Mouse (Mus musculus) R1 (cell line): ENCODE measurements around the gene Sumf2.
"Not testable (repeated sequence)": the region's sequence is repeated elsewhere in the genome, so short reads cannot be mapped to it uniquely, and the experiment has no call there.

Experiments used
- DNase-seq: peaks from one replicate; pipeline ENCODE4 v3.0.0-alpha.2; 2018; ENCODE audit warnings: low read depth, low spot score

The Sumf2 gene

DNA sequence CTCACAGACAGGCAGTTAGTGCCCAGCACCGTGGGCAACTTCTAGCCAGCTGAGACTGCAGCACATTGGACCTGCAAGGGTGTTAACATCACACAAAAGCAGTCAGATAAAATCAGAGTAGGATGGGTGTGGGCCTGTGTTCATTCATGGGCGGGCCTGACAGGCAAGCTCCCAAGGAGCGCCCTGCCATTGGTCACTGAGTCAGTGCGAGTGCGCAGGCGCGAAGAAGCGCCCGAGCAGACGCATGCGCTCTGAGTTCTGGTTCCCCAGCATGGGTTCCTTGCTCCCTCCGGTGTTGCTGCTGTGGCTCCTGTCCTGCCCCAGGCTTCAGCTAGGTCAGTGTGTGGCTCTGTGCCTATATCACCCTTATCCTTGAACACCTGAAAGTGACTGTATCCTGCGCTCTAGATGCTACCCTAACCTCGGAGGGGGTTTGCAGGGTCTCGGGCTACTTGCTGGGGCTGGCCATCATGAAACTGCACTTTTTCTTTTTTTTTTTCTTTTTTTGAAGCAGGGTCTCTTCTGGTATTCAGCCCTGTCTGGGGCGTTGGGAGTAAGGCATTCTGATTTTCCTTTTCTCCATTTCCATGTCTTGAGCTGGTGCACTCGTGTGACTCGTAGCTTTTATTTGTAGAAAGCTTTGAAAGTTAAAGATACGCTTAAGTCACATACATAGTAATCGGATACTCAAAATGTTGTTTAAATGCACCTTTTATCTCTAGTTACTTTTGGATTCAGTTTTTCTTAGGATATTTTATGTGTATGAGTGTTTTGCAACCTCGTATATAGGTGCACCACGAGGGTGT is at the start of gene Sumf2:
Sumf2 (plus strand) TSS at position 235 of the 806 bp plus-strand sequence.
- DNase-seq, result peak; percentile 97

DNA sequence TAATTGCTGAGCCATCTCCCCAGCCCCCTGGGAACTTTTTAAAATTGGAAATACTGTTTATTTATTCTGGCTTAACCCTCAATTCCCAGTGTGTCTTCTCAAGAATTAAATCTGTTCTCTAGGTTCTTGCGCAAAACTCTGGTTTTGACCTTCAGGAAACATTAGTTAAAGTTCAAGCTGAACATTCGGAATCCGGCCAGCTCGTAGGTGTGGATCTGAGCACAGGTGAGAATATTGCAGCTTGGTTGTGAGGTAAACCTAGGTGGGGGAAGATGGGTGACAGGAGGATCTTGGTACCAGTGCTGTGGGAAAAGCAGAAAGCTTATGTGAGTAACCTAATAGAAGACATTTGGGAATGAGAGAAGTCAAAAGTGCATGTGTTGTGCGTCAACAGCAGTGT is 1.9 kb upstream of the Sumf2 start:
- no peak for DNase-seq

DNA sequence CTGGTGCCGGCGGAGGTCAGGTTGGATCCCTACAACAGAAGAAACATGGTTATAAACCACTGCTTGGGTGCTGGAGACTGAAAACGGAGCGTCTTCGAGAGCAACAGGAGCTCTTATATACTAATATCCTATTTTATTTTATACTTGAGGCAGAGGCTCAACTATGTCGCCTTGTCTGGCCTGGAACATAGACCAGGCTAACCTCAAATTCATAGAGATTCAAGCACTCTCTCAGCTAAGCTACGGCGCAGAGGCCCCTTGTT is 703 bp downstream of the Sumf2 start:
- no peak for DNase-seq

DNA sequence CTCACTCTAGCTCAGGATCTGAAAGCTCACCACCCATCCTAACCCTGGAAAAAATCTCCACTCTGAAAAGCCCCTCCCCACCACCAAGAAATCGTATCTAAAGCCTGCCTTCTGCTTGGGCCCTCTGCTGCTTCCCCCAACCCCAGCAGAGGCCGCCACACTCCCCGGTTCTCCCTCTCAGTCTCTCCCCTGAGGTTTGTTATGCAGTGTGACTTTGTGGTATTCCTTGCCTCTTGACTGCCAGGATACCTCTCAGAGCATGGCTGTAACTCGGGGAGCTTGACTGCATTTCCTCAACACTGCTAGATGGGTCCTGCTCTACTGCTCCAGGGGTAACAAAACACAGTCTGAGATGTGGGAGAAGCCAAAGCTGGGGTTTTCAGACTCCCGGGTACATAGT is 8.4 kb downstream of the Sumf2 start:
- no peak for DNase-seq

DNA sequence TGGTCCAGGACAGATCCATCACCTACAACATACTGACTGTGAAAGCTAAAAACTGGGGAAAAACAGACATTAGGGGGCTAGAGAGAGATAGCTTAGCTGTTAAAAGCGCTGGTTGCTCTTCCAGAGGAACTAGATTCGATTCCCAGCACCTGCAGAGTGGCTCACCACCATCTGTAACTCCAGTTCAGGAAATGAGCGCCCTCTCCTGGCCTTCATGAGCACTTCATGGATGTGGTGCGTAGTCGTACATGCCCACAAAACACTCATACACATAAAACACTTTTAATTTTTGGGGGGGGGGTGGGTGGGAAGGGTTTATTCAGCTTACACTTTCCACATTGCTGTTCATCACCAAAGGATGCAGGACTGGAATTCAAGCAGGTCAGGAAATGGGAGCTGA is 9.6 kb downstream of the Sumf2 start:
- DNase-seq, result peak; percentile 76

DNA sequence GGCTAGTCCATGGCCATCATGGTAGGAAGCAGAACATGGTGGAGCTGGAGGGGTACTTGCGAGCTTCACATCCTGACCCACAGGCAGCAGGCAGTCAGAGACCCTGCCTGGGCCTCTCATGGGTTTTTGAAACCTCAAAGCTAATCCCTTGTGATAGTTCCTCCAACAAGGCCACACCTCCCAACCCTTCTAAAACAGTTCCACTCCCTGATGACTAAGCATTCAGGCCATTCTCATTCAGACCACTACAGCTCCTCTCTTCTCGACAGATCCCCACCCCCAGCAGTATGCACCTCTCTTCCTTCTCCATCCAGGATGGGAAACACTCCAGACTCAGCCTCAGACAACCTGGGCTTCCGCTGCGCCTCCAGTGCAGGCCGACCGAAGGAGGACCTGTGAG is 15.5 kb downstream of the Sumf2 start:
- peak; percentile 80 for DNase-seq

DNA sequence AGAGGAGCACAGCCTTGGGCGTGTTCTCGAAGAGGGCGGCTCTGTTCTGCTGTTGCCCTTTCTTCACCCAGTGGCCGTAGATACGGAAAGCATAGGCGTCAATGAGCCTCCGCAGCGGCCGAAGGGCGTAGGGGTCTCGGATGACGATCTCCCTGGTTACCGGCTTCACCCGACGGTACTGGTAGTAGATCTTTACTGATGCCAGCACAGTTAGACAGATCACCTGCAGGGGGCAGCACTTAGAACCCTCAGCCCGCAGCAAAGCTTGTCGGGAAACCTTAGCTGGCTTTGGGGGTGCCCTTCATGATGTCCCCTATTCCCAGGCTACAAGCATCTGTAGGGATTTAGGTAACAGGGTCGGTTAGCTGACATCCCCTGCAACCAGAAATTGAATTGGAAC is 17.7 kb downstream of the Sumf2 start:
- peak; percentile 79 for DNase-seq

DNA sequence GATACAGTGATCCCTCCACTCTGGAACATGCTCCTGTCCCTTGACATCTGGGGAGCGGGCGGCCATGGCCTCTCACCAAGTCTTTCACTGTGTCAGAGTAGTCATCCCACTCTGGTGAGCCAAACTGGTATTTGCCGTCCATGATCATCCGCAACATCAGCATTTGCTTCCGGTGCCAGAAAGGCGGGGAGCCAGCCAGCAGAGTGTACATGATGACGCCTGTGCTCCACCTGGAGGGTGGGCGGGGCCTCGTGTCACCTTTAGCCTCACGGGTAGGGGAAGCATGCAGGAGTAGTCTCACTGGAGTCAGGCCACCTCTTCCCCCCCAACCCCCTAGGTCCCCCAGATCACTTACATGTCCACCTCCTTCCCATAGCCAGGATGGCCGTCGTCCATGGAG is 19.1 kb downstream of the Sumf2 start:
- peak; percentile 64 for DNase-seq

DNA sequence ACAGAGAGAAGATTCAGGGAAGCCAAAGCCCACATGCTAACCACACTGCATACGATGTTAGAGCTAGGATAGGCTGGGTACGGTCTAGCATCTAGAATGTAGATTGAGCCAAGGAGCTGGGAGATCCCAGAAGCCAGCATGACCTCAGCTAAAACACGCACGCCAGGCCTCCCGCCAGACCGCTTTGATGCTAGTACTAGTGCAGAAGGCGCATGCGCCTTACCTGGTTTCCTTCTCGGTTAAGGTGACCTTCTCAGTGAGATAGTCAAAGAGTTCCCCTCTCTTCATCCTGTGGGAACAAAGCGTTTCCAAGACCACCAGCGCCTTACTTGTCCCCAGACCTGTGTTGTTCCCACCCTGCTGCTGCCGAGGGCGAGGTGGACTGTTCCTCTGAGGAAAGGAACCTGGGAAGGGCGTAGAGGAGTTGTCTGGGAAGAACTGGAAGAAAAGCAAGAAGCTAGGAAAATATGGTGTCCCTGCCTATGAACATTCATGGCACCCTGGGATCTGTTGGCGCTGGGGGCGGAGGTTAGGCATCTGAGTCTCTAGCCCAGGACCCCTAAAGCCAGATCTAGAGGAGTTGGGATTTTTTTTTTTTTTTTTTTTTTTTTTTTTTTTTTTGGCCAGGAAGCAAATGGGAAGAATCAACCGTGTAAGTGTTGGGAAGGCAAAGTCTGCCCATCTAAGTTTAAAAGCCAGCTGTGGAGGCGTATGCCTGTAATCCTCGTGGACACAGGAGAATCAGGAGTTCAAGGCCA is 22.6 kb downstream of the Sumf2 start:
- peak; percentile 92 for DNase-seq

DNA sequence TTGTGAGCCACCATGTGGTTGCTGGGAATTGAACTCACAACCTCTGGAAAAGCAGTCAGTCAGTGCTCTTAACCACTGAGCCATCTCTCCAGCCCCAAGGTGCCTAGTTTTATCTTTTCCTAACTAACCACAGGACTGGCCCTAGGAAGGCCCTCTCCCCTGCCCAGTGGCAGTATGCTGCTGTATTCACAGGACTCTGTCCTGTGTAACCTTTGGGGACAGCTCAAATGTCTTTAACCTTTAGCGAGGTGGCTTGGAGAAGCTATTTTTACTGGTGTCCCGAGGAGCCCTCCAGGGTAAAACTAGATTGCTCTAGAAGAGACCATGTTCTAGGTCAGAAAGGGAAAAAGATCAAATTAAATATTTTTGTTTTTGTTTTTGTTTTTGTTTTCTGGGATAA is 24.5 kb downstream of the Sumf2 start:
- no peak for DNase-seq

DNA sequence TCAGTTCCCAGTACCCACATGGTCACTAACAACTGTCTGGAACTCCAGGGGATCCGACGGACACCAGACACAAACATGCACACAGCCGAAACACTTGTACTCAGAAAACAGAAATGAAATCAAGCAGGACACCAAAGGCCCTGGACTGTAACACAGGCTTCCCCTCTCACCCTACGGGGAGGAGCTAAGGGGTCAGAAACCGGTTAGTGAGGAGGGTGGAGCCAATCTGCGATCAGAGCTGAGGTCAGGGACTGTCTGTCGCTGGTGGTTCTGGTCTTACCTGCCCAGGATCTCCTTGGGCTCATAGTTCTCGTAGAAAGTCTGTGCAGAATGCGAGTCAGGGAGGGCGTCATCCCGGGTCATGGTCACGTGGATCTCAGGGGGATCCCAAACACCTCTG is 27.2 kb downstream of the Sumf2 start:
- DNase-seq, result peak; percentile 77

DNA sequence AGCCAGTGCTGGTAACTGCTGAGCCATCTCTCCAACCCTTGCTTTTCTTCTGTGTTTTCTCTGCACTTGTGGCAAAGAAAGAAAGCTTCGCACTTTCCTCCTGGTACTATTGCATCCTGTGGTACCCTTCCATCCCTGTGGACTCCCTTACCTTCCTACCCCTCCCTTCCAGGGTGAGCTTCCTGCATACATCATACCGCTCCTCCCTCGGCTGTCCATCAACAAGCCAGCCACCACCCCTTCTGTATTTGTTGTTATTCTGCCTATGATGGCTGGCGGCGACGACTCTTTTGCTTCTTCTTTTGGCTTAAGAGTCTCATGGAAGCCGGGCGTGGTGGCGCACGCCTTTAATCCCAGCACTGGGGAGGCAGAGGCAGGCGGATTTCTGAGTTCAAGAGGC is 28.3 kb downstream of the Sumf2 start:
- peak; percentile 63 for DNase-seq

DNA sequence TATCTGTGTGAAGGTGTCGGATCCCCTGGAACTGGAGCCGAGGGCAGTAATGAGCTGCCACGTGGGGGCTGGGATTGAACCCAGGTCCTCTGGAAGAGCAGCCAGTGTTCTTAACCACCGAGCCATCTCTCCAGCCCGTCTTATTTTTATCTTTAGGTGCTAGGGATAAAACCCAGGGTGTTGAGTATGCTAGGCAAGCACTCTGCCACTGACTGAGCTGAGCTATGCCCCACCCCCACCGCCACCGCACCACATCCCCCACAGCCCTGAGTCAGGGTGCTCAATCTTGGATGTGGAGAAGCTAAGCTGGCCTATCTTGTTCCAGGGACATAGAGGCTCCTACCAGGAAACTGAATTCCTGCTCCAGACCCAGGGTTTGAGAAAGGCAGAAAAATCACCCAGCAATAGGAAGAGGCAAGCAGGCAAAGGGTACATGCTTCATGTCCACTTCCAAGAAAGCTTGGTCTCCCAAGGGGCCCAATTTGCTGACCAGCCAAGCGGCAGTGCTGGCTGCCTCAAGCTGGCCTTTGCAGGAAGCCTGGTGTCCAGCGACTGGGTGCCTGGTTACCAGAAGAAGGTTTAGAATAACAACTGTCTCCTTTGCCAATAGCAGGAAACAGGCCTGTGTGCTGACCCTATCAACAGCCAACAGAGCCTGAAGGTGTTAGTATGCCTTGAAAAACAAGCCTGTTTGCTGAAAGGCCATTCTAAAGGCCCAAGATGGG is 31.1 kb downstream of the Sumf2 start:
- DNase-seq, result no peak

DNA sequence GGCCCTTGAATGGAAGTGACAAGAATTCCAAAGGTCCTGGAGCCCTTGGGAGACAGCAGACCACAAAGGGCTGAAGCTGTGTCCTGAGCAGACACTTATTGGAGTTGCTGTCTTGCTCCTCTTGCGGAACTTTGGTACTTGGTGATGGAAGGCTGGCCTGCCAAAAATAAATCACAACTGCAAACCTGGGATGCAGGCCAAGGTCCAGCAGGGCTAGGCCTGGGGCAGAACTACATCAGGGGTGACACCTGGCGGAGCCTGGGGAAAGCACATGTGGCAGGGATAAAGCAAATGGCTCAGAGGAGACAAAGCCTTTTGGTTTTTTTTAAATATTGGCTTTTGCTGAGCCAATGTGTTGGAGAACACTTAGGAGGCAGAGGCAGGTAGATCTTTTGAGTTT is 32.2 kb downstream of the Sumf2 start:
- no peak for DNase-seq

DNA sequence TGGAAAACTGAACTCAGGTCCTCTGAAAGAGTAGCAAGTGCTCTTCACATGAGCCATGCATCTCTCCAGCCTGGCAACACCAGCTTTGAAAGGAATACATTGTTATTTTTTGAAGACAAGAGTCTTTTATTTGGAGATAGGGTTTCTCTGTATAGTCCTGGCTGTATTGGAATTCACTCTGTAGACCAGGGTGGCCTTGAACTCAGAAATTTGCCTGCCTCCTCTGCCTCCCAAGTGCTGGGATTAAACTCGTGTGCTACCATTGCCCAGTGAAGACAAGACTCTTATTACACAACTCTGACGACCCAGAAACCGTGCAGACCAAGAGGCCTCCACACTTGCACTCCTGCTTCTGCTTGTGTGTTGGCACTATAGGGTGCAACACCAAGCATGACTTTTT is 33.1 kb downstream of the Sumf2 start:
- no peak for DNase-seq

DNA sequence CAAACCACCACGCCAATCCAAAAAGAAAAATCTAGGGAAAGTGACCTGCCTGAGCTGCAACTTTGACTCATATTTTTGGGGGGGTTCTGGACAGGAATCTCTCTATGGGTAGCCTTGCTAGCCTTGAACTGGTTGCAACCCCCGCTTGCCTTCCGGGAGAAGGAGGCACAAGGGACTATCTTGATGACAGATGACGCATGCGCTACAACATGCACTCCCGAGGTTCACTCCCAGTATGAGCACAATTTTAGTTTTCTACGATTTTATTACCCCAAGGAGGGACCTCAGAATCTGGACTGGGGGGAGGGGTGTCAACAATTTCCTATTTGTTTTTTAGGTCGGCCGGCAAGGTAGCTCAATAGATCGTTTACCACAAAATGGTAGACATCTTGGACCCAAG is 39.5 kb downstream of the Sumf2 start:
- DNase-seq, result no peak

DNA sequence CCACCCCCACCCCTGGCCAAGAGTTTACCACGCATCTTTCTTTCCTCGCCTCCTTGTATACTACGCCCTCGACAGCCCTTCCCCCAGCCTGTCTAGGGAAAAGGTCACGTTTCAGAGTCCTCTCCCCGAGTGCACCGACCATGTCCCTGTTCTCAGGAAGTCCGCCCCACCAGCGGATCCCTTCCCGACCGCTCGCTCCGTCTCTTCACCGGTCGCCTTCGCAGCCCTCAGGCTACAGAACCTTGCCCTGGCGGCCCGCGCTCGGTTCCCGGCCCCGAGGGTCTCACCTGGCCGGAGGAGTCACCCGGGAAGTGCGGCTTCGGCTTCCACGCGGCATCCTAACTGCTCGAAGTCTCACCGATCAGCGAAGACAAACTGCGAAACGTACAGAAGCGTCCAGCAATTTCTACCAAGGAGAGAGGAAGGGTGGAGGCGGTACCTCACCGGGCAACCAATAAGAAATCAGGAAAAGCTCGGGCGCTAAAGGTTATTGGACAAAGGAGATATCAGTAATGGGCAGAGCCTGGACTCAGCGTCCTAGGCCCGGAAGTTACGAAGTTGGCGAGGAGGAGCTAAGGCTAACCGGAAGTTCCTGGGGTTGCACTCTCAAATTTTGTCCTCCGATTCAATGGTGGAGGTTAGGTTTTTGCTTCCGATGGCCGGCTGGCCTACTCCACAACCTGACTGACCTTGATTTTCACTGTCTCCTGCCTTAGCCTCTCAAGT is 40.3 kb downstream of the Sumf2 start, which contains the start of gene Chchd2:
Chchd2 (minus strand) TSS at position 560 of the 726 bp plus-strand sequence.
- peak; percentile 99 for DNase-seq

DNA sequence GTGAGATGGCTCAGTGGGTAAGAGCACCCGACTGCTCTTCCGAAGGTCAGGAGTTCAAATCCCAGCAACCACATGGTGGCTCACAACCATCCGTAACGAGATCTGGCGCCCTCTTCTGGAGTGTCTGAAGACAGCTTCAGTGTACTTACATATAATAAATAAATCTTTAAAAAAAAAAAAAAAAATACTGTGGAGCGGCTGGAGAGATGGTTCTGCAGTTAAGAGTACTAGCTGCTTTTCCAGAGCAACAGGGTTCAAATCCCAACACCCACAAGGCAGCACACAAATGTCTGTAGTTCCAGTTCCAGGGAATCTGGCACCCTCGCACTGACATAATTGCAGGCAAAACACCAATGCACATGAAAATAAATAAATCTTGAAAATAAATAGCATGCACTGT is 43.6 kb downstream of the Sumf2 start:
- not testable (repeated sequence) for DNase-seq

DNA sequence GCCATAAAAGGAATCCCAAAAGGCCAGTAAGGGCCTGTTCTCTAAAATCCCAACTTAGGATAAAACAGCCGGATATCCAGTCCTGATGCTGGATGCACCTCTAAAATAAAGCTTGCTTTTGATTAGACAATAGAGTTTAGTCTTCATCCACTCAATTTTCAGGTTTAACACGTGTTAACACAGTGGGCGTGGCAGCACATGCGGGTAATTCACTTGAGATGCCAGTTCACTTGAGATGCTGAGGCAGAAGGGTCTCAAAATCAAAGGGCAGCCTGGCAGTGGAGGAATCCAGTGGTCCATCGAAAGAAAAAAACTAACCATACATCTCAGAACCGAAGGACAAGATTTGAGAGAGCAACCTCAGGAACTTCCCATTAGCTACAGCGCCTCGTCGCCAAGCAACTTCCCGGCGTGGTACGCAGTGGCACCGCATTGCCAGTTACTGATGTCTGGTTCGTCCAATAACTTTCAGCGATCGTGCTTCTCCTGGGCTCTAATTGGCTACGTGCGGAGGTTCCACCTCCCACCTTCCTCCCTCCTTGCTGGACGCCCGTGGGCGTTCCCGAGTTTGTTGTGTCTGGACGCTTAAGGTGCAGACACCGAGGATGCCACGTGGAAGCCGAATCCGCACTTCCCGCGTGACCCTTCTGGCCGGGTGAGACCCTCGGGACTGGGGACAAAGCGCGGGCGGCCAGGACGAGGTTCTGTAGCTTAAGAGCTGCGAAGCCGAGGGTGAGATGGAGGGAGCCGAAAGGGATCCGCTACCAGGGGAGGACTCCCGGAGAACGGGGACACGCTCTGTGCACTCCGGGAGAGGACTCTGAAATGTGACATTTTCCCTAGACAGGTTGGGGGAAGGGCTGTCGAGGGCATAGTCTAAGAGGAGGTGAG is 48.7 kb downstream of the Sumf2 start, which contains the start of gene Zbed5:
Zbed5 (plus strand) TSS at position 526 of the 891 bp plus-strand sequence.
- peak; percentile 99 for DNase-seq

DNA sequence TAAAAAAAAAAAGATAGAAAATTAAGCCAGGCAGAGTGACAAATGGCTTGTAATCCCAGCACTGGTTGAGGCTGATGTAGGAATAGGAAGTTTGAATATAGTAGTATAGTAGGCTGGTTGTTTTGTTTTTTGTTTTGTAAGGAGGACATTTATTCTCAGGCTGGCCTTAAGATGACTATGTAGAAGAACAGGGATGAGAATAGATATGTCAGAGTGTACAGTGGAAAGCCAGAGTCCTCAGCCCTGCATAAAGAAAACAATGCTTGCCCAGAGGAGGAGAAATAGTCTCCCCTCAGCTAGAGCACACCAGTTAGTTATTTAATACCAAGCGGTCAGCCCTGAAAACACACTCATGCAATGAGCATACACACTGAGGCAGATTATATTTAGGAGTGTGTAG is 51.7 kb downstream of the Sumf2 start, which contains the start of gene Phkg1:
Phkg1 (minus strand) TSS at position 101 of the 400 bp plus-strand sequence.
- no peak for DNase-seq

DNA sequence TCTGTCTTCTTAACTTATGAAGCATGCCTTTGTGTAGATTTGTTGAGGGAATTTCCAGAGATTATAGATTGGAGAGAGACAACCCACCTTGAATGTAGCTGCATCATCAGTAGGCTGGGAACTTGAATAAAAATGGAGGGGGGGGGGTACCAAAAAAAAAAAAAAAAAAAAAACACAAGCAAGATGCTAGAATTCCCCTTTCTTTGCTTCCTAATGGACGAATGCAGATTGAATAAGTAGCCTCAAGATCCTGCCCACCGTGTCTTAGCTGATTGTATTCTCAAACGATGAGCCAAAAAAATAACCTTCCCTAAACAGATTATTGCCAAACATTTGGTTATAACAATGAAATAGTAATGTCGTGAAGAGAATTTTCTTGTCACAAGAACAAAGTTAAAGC is 61.0 kb downstream of the Sumf2 start:
- DNase-seq, result no peak
